Mouse (Mus musculus): ENCODE results near the gene Wnk4. TPM values are rescaled to one million over a fixed set of nuclear protein-coding genes. Genes with fewer than 3 reads are reported as not detected.

The Wnk4 gene
- total and polyA plus RNA-seq, 2 experiments from 2014 or later, result 1.5 to 6.5 TPM

DNA sequence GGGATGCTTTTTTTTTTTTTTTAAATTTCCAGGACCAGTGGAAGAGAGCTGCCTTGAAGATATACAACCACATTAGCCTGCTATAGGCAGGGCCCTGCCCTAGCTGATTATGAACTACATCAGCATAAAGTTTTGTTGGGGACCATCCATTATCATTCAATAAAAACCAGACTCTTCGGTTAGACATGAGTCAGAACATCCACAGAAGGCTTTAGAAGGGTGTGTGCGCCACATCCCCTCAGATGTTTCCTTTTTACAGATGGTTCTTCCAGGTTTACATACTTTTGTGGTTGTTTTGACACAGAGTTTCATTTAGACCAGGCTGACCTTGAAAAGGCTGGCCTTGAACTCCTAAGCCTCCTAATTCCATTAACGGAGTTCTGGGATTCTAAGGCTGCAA lies 36.0 kb upstream of the Wnk4 start:
- no peak for DNase-seq (ENCODE audit: low spot score)
- WGBS, result 93% methylated on average over 3 of the region's 3 CpGs

DNA sequence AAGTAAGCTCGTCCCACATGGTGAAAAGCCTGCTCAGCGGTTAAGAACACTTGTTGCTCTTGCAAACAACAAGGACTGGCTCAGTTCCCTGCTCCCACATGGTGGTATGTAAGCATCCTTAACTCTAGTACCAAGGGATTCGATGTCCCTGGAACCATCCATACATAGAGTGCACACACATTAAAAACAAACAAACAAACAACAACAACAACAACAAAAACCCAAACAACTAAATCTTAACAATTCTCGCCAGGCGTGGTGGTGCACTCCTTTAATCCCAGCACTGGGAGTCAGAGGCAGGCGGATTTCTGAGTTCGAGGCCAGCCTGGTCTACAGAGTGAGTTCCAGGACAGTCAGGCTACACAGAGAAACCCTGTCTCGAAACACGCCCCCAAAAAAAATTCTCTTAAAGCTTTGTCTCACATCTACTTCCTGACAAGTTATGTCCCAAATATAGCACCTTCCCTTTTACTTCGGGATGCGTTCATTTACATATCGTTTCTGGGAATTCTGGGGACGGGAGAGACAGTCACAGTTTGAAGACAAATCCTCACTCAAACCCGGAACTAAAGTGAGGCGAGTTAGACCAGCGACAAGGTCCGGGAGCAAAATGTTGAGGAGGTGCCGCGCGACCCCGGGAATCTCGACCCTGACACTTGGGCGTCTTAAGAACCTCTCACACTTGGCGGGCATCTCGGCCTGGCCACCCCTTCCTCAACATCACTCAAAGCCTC lies 34.9 kb upstream of the Wnk4 start:
- H3K27ac ChIP-seq, result peak overlapping the region; percentile 62; the same call in 1 of the 2 replicates
- no peaks in the 10 kb centered on the region for H3K9me3 ChIP-seq (ENCODE audit: low read length)
- H3K36me3 ChIP-seq (ENCODE audit: insufficient read depth, low read length), result no peaks in the 10 kb centered on the region
- peak overlapping the region; percentile 72 for H3K4me2 ChIP-seq (ENCODE audit: low read depth, low read length)
- WGBS, result 18% methylated on average over 25 of the region's 25 CpGs
- TF ChIP-seq CTCF (IDR thresholded peaks at IDR 0.05; ENCODE audit: low read depth), result no peak
- H3K4me1 ChIP-seq (ENCODE audit: insufficient read depth, low read length), result no peaks in the 10 kb centered on the region
- peak overlapping the region; percentile 72 for H3K4me3 ChIP-seq (ENCODE audit: low read length)
- peak overlapping the region; percentile 66 for H3K9ac ChIP-seq (replicated peaks; ENCODE audit: low read length)
- H3K27me3 ChIP-seq (ENCODE audit: insufficient read depth, low read length), result no peaks in the 10 kb centered on the region
- ATAC-seq (no peak), DNase-seq (ENCODE audit: low spot score) (no peak)

More for the DNA sequence above, 36.0 kb upstream of the Wnk4 start:
- Histone ChIP-seq H3K36me3 (ENCODE audit: insufficient read depth, low read length) (no peaks in the 10 kb centered on the region), H3K9ac (replicated peaks; ENCODE audit: low read length) (no peak overlapping the region), H3K27ac (no peak overlapping the region), H3K9me3 (ENCODE audit: low read length) (no peaks in the 10 kb centered on the region), H3K4me1 (ENCODE audit: insufficient read depth, low read length) (no peaks in the 10 kb centered on the region), H3K27me3 (ENCODE audit: insufficient read depth, low read length) (no peaks in the 10 kb centered on the region), H3K4me3 (ENCODE audit: low read length) (no peak overlapping the region), H3K4me2 (ENCODE audit: low read depth, low read length) (no peak overlapping the region)
- no peak for TF ChIP-seq CTCF (IDR thresholded peaks at IDR 0.05; ENCODE audit: low read depth)
- no peak for ATAC-seq

DNA sequence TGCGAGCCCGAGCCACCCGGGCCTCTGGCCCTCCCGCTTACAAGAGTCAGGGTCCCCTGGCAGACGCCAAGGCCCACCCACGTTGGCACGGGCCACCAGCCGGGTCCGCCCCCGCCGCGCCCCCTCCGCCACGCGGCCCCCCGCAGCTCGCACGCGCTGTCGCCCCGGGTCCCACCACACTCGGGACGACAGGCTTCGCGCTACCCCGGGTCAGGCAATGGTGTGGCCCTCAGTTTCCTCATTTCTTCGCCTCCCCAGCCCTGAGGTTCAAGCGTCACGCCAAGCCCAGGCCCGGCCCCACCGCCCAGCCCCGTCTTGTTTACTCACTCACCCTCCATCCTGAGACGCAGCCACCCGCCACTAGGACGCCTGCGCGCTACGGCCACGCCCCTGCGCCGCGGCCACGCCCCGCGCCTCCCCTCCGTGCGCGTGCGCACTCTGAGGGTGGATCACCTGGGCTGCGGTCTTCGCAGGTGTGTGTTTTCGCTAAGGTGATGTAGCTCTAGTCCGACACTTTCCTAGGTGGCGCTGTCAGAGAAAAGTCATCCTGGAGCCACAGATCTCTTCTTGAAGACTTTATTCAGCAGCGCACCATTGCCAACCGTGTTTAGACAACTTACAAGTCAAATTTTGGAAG lies 34.2 kb upstream of the Wnk4 start, which contains the start of gene Ezh1:
Gene Ezh1, minus strand, starts transcription at position 399 of the 637 bp plus-strand sequence.
- Histone ChIP-seq H3K36me3 (ENCODE audit: insufficient read depth, low read length) (no peaks in the 10 kb centered on the region), H3K9me3 (ENCODE audit: low read length) (no peaks in the 10 kb centered on the region), H3K4me2 (ENCODE audit: low read depth, low read length) (peak within 1 kb of the TSS; percentile 72), H3K9ac (replicated peaks; ENCODE audit: low read length) (peak within 1 kb of the TSS; percentile 66), H3K4me3 (ENCODE audit: low read length) (peak within 1 kb of the TSS; percentile 72), H3K4me1 (ENCODE audit: insufficient read depth, low read length) (no peaks in the 10 kb centered on the region), H3K27ac (peak within 1 kb of the TSS; percentile 62), H3K27me3 (ENCODE audit: insufficient read depth, low read length) (no peaks in the 10 kb centered on the region)
- ATAC-seq (peak; percentile 96), DNase-seq (ENCODE audit: low spot score) (peak; percentile 92)
- 2% methylated on average over 55 of the region's 56 CpGs for whole genome bisulfite sequencing
- peak; percentile 55 for TF ChIP-seq CTCF (IDR thresholded peaks at IDR 0.05; ENCODE audit: low read depth)

DNA sequence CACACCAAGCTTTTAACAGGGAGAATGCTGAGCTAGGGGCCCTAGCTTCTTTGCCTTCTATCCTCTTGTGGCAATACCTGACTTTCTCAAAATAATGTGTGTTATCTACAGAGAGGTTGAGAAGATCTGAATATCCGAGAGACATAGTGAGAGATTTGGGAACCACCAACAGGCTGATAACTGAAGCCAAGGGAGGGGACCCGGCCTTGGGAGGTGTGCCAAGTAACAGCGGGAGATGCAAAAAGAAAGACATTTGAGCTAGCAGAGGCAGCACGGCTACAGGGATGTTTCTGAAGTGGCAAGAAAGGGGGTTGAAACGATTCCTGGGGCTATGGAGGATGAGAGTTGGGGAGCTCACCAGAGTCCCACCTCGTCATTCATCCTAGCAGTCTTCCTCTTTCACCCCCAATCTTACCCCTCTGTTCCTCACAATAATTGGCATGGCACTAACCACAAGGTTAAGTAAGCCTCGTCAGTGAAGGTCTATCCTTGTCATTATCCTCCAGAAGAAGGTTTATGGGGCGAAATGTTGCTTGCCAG lies 30.9 kb upstream of the Wnk4 start:
- ATAC-seq (no peak), DNase-seq (ENCODE audit: low spot score) (peak; percentile 40)
- Histone ChIP-seq H3K9ac (replicated peaks; ENCODE audit: low read length) (no peak overlapping the region), H3K4me3 (ENCODE audit: low read length) (no peak overlapping the region), H3K4me2 (ENCODE audit: low read depth, low read length) (no peak overlapping the region), H3K9me3 (ENCODE audit: low read length) (no peaks in the 10 kb centered on the region), H3K4me1 (ENCODE audit: insufficient read depth, low read length) (no peaks in the 10 kb centered on the region), H3K27ac (peak overlapping the region; percentile 79; the same call in 1 of the 2 replicates), H3K27me3 (ENCODE audit: insufficient read depth, low read length) (no peaks in the 10 kb centered on the region), H3K36me3 (ENCODE audit: insufficient read depth, low read length) (no peaks in the 10 kb centered on the region)
- no peak for TF ChIP-seq CTCF (IDR thresholded peaks at IDR 0.05; ENCODE audit: low read depth)
- WGBS, result 8% methylated on average over 8 of the region's 8 CpGs

DNA sequence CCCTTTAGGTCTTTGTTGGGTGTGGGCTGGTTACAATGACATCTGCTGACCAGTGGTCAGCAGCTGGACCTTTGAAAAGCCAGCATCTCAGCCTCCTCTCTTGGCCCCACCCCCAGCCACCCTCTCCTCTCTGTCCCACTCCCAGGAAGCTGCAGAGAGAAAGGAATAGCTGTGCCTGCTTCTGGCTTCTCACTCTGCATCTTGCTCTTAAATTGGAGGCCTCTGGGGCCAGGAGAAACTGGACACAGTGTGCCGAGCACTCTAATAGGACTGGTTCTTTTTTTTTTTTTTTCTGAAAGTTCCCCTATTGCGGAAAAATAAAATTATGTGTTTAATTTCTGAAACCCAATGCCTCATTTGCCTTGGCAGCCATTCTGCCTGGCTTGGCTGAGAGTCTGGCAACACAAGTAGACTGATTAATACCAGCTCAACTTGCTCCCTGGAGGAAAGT lies 30.3 kb upstream of the Wnk4 start:
- H3K27ac ChIP-seq, result peak overlapping the region; percentile 79
- H3K36me3 ChIP-seq (ENCODE audit: insufficient read depth, low read length), result no peaks in the 10 kb centered on the region
- H3K9ac ChIP-seq (replicated peaks; ENCODE audit: low read length), result no peak overlapping the region
- H3K4me3 ChIP-seq (ENCODE audit: low read length), result no peak overlapping the region
- H3K9me3 ChIP-seq (ENCODE audit: low read length), result no peaks in the 10 kb centered on the region
- 24% methylated on average over 2 of the region's 2 CpGs for WGBS
- no peaks in the 10 kb centered on the region for H3K27me3 ChIP-seq (ENCODE audit: insufficient read depth, low read length)
- no peak for TF ChIP-seq CTCF (IDR thresholded peaks at IDR 0.05; ENCODE audit: low read depth)
- no peaks in the 10 kb centered on the region for H3K4me1 ChIP-seq (ENCODE audit: insufficient read depth, low read length)
- no peak overlapping the region for H3K4me2 ChIP-seq (ENCODE audit: low read depth, low read length)
- DNase-seq (ENCODE audit: low spot score) (peak; percentile 34), ATAC-seq (no peak)

GRCm38 (mm10) chr11:101230526-101230925 lies 29.8 kb upstream of the Wnk4 start:
- TF ChIP-seq CTCF (IDR thresholded peaks at IDR 0.05; ENCODE audit: low read depth), result no peak
- H3K27me3 ChIP-seq (ENCODE audit: insufficient read depth, low read length), result no peaks in the 10 kb centered on the region
- no peaks in the 10 kb centered on the region for H3K9me3 ChIP-seq (ENCODE audit: low read length)
- WGBS, result 20% methylated on average over 5 of the region's 5 CpGs
- no peaks in the 10 kb centered on the region for H3K36me3 ChIP-seq (ENCODE audit: insufficient read depth, low read length)
- H3K9ac ChIP-seq (replicated peaks; ENCODE audit: low read length), result no peak overlapping the region
- H3K4me2 ChIP-seq (ENCODE audit: low read depth, low read length), result no peak overlapping the region
- H3K4me1 ChIP-seq (ENCODE audit: insufficient read depth, low read length), result no peaks in the 10 kb centered on the region
- no peak overlapping the region for H3K4me3 ChIP-seq (ENCODE audit: low read length)
- DNase-seq (ENCODE audit: low spot score), result no peak
- H3K27ac ChIP-seq, result peak overlapping the region; percentile 79
- ATAC-seq, result no peak
